Mouse (Mus musculus) CH12.LX (cell line): ENCODE results near the gene Epha6.

Experiments
- BHLHE40 ChIP-seq: IDR thresholded peaks from 2 replicates; pipeline ENCODE4 v1.6.1; 2011; ENCODE audit warnings: mild to moderate bottlenecking, low read depth, low read length, improper control_type of control experiment
- CHD2 ChIP-seq: IDR thresholded peaks from 2 replicates; pipeline ENCODE4 v1.6.1; 2011; ENCODE audit warnings: low read length, improper control_type of control experiment
- CTCF ChIP-seq, 2 experiments: IDR thresholded peaks in 1 of 2; conservative IDR thresholded peaks in 1 of 2; 2 replicates each; pipeline ENCODE4 v1.5.1; 2011 to 2012; ENCODE audit warnings: low read depth in 2 of 2, low read length in 2 of 2, improper control_type of control experiment in 1 of 2, inconsistent platforms in 1 of 2, mild to moderate bottlenecking in 1 of 2, moderate library complexity in 1 of 2
- E2F4 ChIP-seq: IDR thresholded peaks from 2 replicates; pipeline ENCODE4 v1.6.1; 2011; ENCODE audit warnings: low read depth, low read length, improper control_type of control experiment; ENCODE audit not compliant: insufficient replicate concordance
- ELF1 ChIP-seq: IDR thresholded peaks from 2 replicates; pipeline ENCODE4 v1.6.1; 2014; ENCODE audit warnings: low read depth, mild to moderate bottlenecking, inconsistent platforms, low read length, improper control_type of control experiment
- EP300 ChIP-seq: IDR thresholded peaks from 2 replicates; pipeline ENCODE4 v1.6.1; 2011; ENCODE audit warnings: low read length, improper control_type of control experiment
- JUN ChIP-seq: IDR thresholded peaks from 2 replicates; pipeline ENCODE4 v1.6.1; 2011; ENCODE audit warnings: low read depth, mild to moderate bottlenecking, low read length, improper control_type of control experiment, moderate library complexity; ENCODE audit not compliant: insufficient read depth
- MAX ChIP-seq: IDR thresholded peaks from 2 replicates; pipeline ENCODE4 v1.6.1; 2011; ENCODE audit warnings: low read length, improper control_type of control experiment
- NELFE ChIP-seq: IDR thresholded peaks from 2 replicates; pipeline ENCODE4 v1.6.1; 2011; ENCODE audit warnings: low read depth, low read length, improper control_type of control experiment
- POLR2A ChIP-seq: IDR thresholded peaks from 2 replicates; pipeline ENCODE4 v1.6.1; 2011; ENCODE audit warnings: low read depth, mild to moderate bottlenecking, improper control_type of control experiment, low read length
- TCF12 ChIP-seq: IDR thresholded peaks from 2 replicates; pipeline ENCODE4 v1.6.1; 2014; ENCODE audit warnings: low read depth, mild to moderate bottlenecking, inconsistent platforms, low read length, improper control_type of control experiment
- ZKSCAN1 ChIP-seq: IDR thresholded peaks from 2 replicates; pipeline ENCODE4 v1.6.1; 2012; ENCODE audit warnings: low read depth, inconsistent platforms, low read length, improper control_type of control experiment, borderline replicate concordance
- ZMIZ1 ChIP-seq: IDR thresholded peaks from 2 replicates; pipeline ENCODE4 v1.6.1; 2012; ENCODE audit warnings: low read depth, mild to moderate bottlenecking, inconsistent platforms, low read length, improper control_type of control experiment

GRCm38 (mm10) chr16:59639102-59639691, 966.1 kb downstream of the Epha6 start, which contains the start of gene Arl6:
- TF ChIP-seq CTCF (conservative IDR thresholded peaks at IDR 0.05 in 1 of 2, IDR thresholded peaks at IDR 0.05 in 1 of 2; ENCODE audit: low read depth in 2 of 2, low read length in 2 of 2) = no peak
- TF ChIP-seq POLR2A = no peak
- no peak for TF ChIP-seq BHLHE40
- TF ChIP-seq E2F4 = no peak
- TF ChIP-seq ZKSCAN1 = no peak
- TF ChIP-seq EP300 = no peak
- TF ChIP-seq ELF1 = no peak
- TF ChIP-seq CHD2 = no peak
- no peak for TF ChIP-seq JUN
- TF ChIP-seq NELFE = no peak
- TF ChIP-seq TCF12 = no peak
- no peak for TF ChIP-seq MAX
- no peak for TF ChIP-seq ZMIZ1
